Mouse (Mus musculus) hindbrain, embryonic 12.5 days (tissue): ENCODE measurements around the gene Rapsn. TPM values are rescaled to one million over a fixed set of nuclear protein-coding genes. Genes with fewer than 3 reads are reported as not detected.
A peak's percentile ranks its signal among the peaks of the same experiment; 100 is the strongest.
"Not testable (repeated sequence)": the region's sequence is repeated elsewhere in the genome, so short reads cannot be mapped to it uniquely, and the experiment has no call there.

ENCODE experiments used
- ATAC-seq: fragments of 200-750 bp; cut with Nextera tagmentation; 2 replicates; pipeline ENCODE4 v1.8.0; 2017; ENCODE audit warnings: moderate TSS enrichment; ENCODE audit not compliant: low FRiP score
- H3K27ac ChIP-seq: fragments of 300-500 bp; sonication (generic); 2 replicates; pipeline ENCODE4 v1.5.1; 2016; ENCODE audit warnings: mild to moderate bottlenecking
- H3K27me3 ChIP-seq: fragments of 300-500 bp; sonication (generic); 2 replicates; pipeline ENCODE4 v1.6.1; 2016; ENCODE audit warnings: mild to moderate bottlenecking
- H3K36me3 ChIP-seq: fragments of 300-500 bp; sonication (generic); 2 replicates; pipeline ENCODE4 v1.6.1; 2016; ENCODE audit warnings: mild to moderate bottlenecking
- H3K4me1 ChIP-seq: fragments of 300-500 bp; sonication (generic); 2 replicates; pipeline ENCODE4 v1.6.1; 2016
- H3K4me2 ChIP-seq: fragments of 300-500 bp; sonication (generic); replicated peaks from 2 replicates; pipeline ENCODE4 v1.6.1; 2016; ENCODE audit warnings: mild to moderate bottlenecking
- H3K4me3 ChIP-seq: fragments of 300-500 bp; sonication (generic); 2 replicates; pipeline ENCODE4 v1.5.1; 2016; ENCODE audit warnings: mild to moderate bottlenecking
- H3K9ac ChIP-seq: fragments of 300-500 bp; sonication (generic); 2 replicates; pipeline ENCODE4 v1.6.1; 2016; ENCODE audit warnings: mild to moderate bottlenecking, moderate library complexity
- H3K9me3 ChIP-seq: fragments of 300-500 bp; sonication (generic); replicated peaks from 2 replicates; pipeline ENCODE4 v1.6.1; 2016; ENCODE audit warnings: mild to moderate bottlenecking
- whole genome bisulfite sequencing: fragments of 180-500 bp; shearing (Covaris S2); methylation state at CpG from one replicate; pipeline ENCODE4 v1.1.7; 2016; 5-methylcytosine and 5-hydroxymethylcytosine counted together
- polyA plus RNA-seq: library from polyadenylated mRNA; unstranded; fragments of >200 nt; fragmentation: Nextera tagmentation; extraction: Ambion mirVana; gene quantifications from 2 replicates; pipeline ENCODE4 v1.2.1, GENCODE M21; 2016

Gene Rapsn
- polyA plus RNA-seq, 1 experiment from 2014 or later, result 2.5 TPM

DNA sequence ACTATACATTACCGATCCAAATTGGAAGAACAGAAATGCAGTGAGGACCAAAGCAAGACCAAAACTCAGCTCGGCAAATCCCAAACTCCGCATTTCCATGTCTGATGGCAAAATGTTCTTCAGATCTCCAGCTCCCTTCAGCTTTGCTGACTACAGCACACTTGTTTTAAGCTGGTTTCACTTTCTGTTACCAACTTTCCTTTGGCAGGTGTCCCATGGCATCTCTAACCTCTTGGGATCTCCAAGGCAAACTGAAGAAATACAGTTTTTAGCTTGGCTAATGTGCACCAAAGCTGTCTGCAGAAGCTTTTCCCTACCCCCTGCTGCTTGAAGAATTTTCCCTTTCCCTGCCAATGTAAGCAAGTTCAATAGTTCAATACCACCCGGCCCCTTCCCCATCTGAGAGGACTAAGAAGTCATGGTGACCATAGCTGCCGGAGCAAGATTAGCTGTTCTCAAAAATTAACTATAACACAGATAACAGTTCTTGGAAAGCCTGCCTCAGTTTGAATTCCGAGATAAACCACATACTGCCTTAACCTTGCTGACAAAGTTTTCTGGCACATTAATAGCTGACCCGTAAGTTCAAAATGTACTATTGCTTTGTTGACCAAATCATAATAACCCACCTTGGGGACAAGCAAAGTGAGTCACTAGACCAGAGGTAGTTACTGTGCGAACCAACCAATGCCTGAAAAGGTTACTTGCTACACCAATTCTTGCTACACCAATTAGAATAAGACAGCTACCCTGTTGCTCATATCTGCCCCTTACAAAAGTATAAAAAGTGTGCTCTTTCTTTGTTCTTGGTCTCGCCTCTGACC is 7.8 kb upstream of the Rapsn start:
- Histone ChIP-seq H3K4me3 (no peak overlapping the region), H3K27me3 (no peaks in the 10 kb centered on the region), H3K36me3 (no peaks in the 10 kb centered on the region), H3K9me3 (no peaks in the 10 kb centered on the region), H3K27ac (no peak overlapping the region), H3K4me1 (no peaks in the 10 kb centered on the region), H3K4me2 (no peak overlapping the region), H3K9ac (no peak overlapping the region)
- 75% methylated on average over 9 of the region's 9 CpGs for whole genome bisulfite sequencing
- ATAC-seq, result no peak

DNA sequence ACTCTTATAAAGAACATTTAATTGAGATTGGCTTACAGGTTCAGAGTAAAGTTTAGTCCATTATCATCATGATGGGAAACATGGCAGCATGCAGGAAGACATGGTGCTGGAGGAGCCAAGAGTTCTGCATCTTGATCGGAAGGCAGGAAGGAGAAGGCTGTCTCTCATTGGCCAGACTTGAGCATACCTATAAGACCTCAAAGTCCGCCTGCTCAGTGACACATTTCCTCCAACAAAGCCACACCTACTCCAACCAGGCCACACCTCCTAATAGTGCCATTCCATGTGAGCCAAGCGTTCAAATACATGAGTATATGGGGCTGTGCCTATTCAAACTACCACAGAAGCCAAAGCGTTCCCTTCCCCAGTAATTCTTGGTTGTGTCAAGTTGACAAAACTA is 4.2 kb upstream of the Rapsn start:
- Histone ChIP-seq H3K9me3 (no peaks in the 10 kb centered on the region), H3K9ac (no peak overlapping the region), H3K4me2 (no peak overlapping the region), H3K4me1 (no peaks in the 10 kb centered on the region; the same call in 1 of the 2 replicates), H3K36me3 (no peaks in the 10 kb centered on the region), H3K27me3 (no peaks in the 10 kb centered on the region), H3K27ac (no peak overlapping the region), H3K4me3 (no peak overlapping the region)
- ATAC-seq, result no peak
- 82% methylated on average over 4 of the region's 4 CpGs for WGBS

DNA sequence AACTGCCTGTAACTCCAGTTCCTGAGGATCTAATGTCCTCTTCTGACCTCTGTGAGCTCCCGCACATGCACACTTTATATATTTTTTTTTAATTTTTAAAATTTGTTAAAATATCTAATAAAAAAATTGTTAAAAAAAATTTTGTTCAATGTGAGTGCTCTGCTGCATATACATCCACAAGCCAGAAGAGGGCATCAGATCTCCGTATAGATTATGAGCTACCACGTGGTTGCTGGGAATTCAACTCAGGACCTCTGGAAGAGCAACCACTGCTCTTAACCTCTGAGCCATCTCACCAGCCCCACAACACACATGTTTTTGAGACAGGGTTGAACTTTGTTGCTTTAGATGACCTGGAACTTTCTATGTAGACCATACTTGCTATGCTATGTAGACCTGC is 2.4 kb upstream of the Rapsn start:
- no peaks in the 10 kb centered on the region for H3K9me3 ChIP-seq
- H3K27ac ChIP-seq, result no peak overlapping the region
- H3K4me1 ChIP-seq, result no peaks in the 10 kb centered on the region; the same call in 1 of the 2 replicates
- WGBS, result 18% methylated on average over 3 of the region's 3 CpGs
- no peak overlapping the region for H3K4me3 ChIP-seq
- H3K9ac ChIP-seq, result no peak overlapping the region
- no peaks in the 10 kb centered on the region for H3K27me3 ChIP-seq
- H3K36me3 ChIP-seq, result no peaks in the 10 kb centered on the region
- no peak overlapping the region for H3K4me2 ChIP-seq
- no peak for ATAC-seq

DNA sequence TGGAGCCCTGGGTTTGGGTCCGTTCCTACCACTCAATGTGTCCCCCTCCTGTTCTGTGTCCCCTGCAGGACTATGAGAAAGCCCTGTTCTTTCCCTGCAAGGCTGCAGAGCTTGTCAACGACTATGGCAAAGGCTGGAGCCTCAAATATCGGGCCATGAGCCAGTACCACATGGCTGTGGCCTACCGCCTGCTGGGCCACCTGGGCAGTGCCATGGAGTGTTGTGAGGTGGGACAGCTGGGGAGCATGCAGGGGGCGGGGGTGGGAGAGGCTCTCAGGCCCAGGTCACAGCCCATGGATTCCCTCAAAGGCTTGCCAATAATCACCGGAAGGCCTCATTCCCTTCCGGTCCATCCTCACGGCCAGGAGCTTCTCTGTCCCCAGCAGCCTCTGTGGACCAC is 6.4 kb downstream of the Rapsn start:
- no peak for ATAC-seq
- H3K36me3 ChIP-seq, result no peaks in the 10 kb centered on the region
- H3K27ac ChIP-seq, result no peak overlapping the region
- H3K27me3 ChIP-seq, result no peaks in the 10 kb centered on the region
- 64% methylated on average over 8 of the region's 8 CpGs for WGBS
- H3K9ac ChIP-seq, result no peak overlapping the region
- no peaks in the 10 kb centered on the region for H3K9me3 ChIP-seq
- H3K4me2 ChIP-seq, result no peak overlapping the region
- no peak overlapping the region for H3K4me3 ChIP-seq
- peaks cover 6% of the 10 kb centered on the region; the same call in 1 of the 2 replicates for H3K4me1 ChIP-seq

DNA sequence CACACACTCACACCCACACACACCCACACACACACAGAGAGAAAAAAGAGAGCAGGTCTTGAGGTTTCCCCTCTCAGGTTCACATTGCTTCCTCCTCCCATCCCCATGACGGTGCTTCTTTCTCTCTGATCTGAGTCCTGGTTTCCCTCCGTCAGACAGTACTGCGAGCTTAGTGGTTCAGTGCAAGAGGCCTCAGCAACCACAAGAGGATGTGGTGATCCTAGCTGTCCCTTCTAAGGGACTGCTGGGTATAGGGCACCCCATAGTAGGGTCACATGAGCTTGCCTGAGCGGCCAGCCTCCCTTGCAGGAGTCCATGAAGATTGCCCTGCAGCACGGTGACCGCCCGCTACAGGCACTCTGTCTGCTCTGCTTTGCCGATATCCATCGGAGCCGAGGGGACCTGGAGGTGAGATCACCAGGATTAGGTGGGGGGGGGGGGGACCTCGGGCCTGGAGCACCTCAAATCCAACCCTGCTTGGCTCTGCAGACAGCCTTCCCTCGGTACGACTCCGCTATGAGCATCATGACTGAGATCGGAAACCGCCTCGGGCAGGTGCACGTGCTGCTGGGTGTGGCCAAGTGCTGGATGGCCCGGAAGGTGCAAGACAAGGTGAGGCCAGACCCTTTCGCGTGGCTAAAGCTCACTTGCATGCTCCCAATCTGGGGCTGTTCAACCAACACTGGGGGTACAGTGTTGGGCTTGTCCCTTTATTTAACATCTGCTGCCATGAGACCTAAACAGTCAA is 7.4 kb downstream of the Rapsn start:
- no peaks in the 10 kb centered on the region for H3K36me3 ChIP-seq
- 68% methylated on average over 21 of the region's 21 CpGs for WGBS
- no peak overlapping the region for H3K4me2 ChIP-seq
- ATAC-seq, result no peak
- no peaks in the 10 kb centered on the region for H3K27me3 ChIP-seq
- no peak overlapping the region for H3K4me3 ChIP-seq
- peak overlapping the region; percentile 32; the same call in 1 of the 2 replicates for H3K9ac ChIP-seq
- no peaks in the 10 kb centered on the region for H3K9me3 ChIP-seq
- H3K27ac ChIP-seq, result no peak overlapping the region
- H3K4me1 ChIP-seq, result peaks cover 6% of the 10 kb centered on the region; the same call in 1 of the 2 replicates

DNA sequence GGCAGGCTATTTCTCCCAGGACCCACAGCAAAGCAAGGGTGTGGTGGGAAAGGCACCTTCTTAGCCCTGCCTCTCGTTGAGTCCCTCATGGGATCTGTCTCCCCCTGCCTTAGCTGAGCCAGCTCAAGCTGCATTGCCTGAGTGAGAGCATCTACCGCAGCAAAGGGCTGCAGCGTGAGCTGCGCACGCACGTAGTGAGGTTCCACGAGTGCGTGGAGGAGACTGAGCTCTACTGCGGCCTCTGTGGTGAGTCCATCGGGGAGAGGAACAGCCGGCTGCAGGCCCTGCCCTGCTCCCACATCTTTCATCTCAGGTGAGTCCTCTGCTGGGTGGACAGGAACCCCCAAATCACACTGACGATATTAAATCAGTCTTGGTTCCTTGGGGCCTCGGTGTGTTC is 9.3 kb downstream of the Rapsn start:
- Histone ChIP-seq H3K36me3 (no peaks in the 10 kb centered on the region), H3K27ac (no peak overlapping the region), H3K9ac (no peak overlapping the region), H3K4me3 (no peak overlapping the region), H3K9me3 (no peaks in the 10 kb centered on the region), H3K4me1 (peaks cover 6% of the 10 kb centered on the region; the same call in 1 of the 2 replicates), H3K27me3 (no peaks in the 10 kb centered on the region), H3K4me2 (no peak overlapping the region)
- ATAC-seq, result no peak
- WGBS, result 81% methylated on average over 13 of the region's 13 CpGs

DNA sequence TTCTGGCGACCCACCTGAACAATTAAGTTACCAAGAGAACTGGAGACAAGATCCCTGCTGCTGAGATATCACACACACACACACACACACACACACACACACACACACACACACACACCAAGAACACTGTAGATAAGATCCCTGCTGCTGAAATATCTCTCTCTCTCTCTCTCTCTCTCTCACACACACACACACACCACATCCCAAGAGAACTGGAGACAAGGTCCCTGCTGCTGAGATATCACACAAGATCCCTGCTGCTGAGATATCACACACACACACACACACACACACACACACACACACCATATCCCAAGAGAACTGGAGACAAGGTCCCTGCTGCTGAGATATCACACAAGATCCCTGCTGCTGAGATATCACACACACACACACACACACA is 10.4 kb downstream of the Rapsn start:
- H3K9ac ChIP-seq, H3K27me3 ChIP-seq, H3K9me3 ChIP-seq, H3K4me3 ChIP-seq, H3K4me1 ChIP-seq, H3K36me3 ChIP-seq, ATAC-seq, H3K4me2 ChIP-seq, H3K27ac ChIP-seq: not testable (repeated sequence)
- 82% methylated on average over 1 of the region's 1 CpGs for WGBS

DNA sequence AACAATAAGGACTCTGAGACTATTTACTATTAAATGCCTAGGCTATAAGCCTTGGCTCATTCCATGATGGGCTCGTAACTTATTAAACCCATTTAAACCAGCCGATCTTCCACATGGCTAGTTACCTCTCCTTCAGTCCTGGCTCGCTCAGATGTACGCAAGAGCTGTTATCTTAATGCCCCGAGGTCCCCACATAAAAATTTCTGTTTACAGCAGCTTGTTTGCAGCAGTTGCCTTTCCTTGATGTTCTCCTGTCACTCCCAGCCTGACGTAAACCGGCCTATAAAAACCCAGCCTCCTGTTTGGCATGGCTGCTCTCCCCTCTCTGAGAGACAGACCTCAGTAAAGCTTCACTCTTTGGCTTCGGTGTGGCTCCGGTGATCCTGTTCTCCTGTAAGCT is 11.9 kb downstream of the Rapsn start:
- Histone ChIP-seq H3K27ac (no peak overlapping the region), H3K9me3 (no peaks in the 10 kb centered on the region), H3K27me3 (no peaks in the 10 kb centered on the region), H3K4me3 (no peak overlapping the region), H3K4me1 (peaks cover 6% of the 10 kb centered on the region; the same call in 1 of the 2 replicates), H3K36me3 (no peaks in the 10 kb centered on the region), H3K4me2 (no peak overlapping the region), H3K9ac (no peak overlapping the region)
- WGBS, result 81% methylated on average over 9 of the region's 9 CpGs
- no peak for ATAC-seq

DNA sequence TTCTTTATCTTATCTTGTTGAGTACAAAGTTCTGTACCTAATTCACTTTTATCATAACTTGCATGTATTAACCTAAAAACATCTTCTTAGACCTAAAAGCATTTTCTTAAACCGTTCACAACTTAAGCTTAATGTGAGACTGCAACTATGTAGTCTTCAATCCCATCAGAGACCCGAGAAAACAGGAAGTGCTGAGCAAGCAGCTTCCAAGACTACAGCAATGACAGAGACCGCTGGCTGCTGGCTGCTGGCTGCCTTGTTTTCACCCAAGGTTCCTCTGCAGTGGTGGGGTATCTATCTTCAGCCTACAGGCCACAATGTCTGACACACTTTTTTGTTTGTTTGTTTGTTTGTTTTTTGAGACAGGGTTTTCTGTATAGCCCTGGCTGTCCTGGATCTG is 16.5 kb downstream of the Rapsn start:
- Histone ChIP-seq H3K4me1 (peaks cover 13% of the 10 kb centered on the region), H3K9ac (no peak overlapping the region), H3K27ac (no peak overlapping the region), H3K4me2 (no peak overlapping the region), H3K4me3 (no peak overlapping the region), H3K36me3 (peaks cover 16% of the 10 kb centered on the region), H3K9me3 (no peaks in the 10 kb centered on the region), H3K27me3 (no peaks in the 10 kb centered on the region)
- no peak for ATAC-seq
- WGBS, result 80% methylated on average over 3 of the region's 3 CpGs

DNA sequence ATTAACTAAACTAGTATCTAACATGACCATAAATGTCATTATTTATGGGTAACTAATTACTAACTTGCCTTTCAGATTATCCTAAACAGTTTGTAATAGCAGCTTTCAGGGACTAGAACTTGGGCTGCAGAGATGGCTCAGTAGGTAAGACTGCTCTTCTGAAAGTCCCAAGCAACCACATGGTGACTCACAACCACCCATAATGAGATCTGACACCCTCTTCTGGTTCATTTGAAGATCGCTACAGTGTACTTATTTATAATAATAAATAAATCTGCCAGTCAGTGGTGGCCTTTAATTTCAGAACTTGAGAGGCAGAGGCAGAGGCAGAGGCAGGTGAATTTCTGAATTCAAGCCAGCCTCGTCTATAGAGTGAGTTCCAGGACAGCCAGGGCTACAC is 17.3 kb downstream of the Rapsn start:
- H3K27ac ChIP-seq, result no peak overlapping the region
- no peak for ATAC-seq
- no peak overlapping the region for H3K9ac ChIP-seq
- 60% methylated on average over 2 of the region's 2 CpGs for WGBS
- no peaks in the 10 kb centered on the region for H3K27me3 ChIP-seq
- H3K9me3 ChIP-seq, result no peaks in the 10 kb centered on the region
- peaks cover 13% of the 10 kb centered on the region for H3K4me1 ChIP-seq
- H3K36me3 ChIP-seq, result peaks cover 24% of the 10 kb centered on the region
- no peak overlapping the region for H3K4me3 ChIP-seq
- peak overlapping the region; percentile 56 for H3K4me2 ChIP-seq

DNA sequence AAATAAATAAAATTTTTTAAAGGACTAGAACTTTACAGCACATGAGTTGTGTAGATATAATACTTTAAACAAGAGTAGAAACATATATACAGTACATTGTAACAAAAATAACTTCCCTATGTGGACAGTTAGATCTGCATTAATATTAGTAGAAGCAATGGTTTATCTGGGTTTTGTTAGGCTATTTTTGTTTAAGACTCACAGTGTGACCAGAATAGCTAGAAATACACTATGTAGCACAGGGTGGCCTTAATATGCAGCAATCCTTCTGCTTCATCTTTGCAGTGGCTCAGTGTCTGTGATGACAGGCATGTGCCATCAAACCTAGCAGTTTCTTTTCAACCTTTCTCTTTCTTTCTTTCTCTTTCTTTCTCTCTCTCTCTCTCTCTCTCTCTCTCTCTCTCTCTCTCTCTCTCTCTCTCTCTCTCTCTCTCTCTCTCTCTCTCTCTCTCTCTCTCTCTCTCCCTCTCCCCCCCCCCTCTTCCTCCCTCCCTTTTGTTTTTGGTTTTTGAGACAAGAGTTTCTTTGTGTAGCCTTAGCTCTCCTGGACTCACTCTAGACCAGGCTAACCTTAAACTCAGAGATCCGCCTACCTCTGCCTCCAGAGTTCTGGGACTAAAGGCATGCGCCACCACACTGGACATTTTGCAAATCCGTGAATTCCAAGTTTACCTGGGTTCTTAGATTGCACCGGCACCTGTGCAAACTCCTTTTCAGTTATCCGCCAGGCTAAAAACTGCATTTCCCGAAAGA is 17.9 kb downstream of the Rapsn start:
- Histone ChIP-seq H3K9ac (peak overlapping the region; percentile 78), H3K36me3 (peaks cover 30% of the 10 kb centered on the region), H3K9me3 (no peaks in the 10 kb centered on the region), H3K27me3 (no peaks in the 10 kb centered on the region), H3K27ac (no peak overlapping the region), H3K4me3 (peak overlapping the region; percentile 83), H3K4me2 (peak overlapping the region; percentile 56), H3K4me1 (peaks cover 13% of the 10 kb centered on the region)
- peak; percentile 82 for ATAC-seq
- WGBS, result under 1% methylated on average over 6 of the region's 6 CpGs

DNA sequence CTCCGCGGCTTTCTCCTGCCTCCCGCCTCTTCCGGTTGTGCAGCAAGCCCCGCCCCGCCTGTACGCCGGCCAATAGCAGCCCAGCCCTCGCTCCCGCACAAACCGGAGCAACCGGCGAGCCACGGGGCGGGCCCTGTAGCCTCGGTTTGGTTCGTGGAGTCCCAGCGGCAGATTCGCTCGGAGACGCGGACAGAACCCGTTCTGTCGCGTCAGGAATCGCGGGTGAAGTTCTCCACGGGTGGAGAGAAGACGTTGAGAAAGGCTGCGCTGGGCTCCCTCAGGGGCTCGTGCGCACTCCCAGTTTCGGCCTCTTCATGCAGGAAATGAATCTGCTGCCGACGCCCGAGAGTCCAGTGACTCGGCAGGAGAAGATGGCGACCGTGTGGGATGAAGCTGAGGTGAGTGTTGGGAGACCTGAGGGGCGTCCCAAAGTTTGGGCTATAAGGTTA is 18.5 kb downstream of the Rapsn start, which contains the start of gene Psmc3:
Psmc3 (plus strand) TSS at position 76 of the 449 bp plus-strand sequence.
- H3K9me3 ChIP-seq, result no peaks in the 10 kb centered on the region
- H3K4me3 ChIP-seq, result peak within 1 kb of the TSS; percentile 83
- H3K9ac ChIP-seq, result peak within 1 kb of the TSS; percentile 78
- H3K4me1 ChIP-seq, result peaks cover 13% of the 10 kb centered on the region
- ATAC-seq, result peak; percentile 99
- H3K27me3 ChIP-seq, result no peaks in the 10 kb centered on the region
- peak within 1 kb of the TSS; percentile 95 for H3K4me2 ChIP-seq
- peaks cover 36% of the 10 kb centered on the region for H3K36me3 ChIP-seq
- H3K27ac ChIP-seq, result peak within 1 kb of the TSS; percentile 86
- under 1% methylated on average over 40 of the region's 40 CpGs for WGBS
